Comparison of ENCODE assay signal across 9 mouse cellular contexts in the genomic region with DNA sequence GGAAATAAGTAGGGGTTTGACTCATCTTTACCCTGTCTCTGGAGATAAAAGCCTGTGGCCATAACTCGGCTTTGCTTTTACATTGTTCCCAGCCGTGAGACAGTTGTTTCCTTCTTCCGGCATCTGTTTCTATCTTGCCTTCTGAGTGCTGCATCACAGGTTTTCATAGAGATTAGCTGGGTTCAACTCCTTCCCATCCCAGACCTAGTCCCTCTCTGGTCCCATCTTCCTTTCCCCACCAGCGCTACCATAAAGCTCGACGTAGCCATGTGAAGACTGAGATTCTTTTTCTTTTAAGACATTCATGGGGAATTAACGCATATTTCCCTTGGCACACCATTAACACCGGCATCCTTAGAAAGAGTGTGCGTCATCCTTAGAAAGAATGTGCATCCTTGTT.
DNase-seq lines count a peak whose midpoint lies in the region; ATAC-seq and TF ChIP-seq lines count a peak whose summit lies in the region.
"Had no signal": no experiment of that assay in that cellular context is flagged by ENCODE, and none has a peak within 500 bp of the region (broad histone marks: within the 10 kb centered on the region; RNA-seq: fewer than 3 reads in every experiment).

No protein-coding gene starts in this region.

- DNase-seq in kidney, adult 2 months = no peak
- no peak for DNase-seq in neural tube, embryonic 11.5 days (ENCODE audit: low spot score)
- no peak for DNase-seq in gastrocnemius, adult 8-10 months (ENCODE audit: low spot score in 2 of 2)
- no peak for DNase-seq in spleen, postnatal 4 days (ENCODE audit: low spot score in 2 of 2)
- no peak for DNase-seq in layer of hippocampus, adult 18-20 months (ENCODE audit: low spot score in 2 of 2)

- no peaks in the 10 kb centered on the region for H3K36me3 ChIP-seq in kidney, embryonic 16.5 days (ENCODE audit: insufficient read depth, low read length)
- H3K36me3 ChIP-seq in kidney, adult 2 months (ENCODE audit: control insufficient read depth, insufficient read depth, low read length) = no peaks in the 10 kb centered on the region
- H3K36me3 ChIP-seq in forebrain, embryonic 12.5 days (replicated peaks) = no peaks in the 10 kb centered on the region
- no peaks in the 10 kb centered on the region for H3K36me3 ChIP-seq in limb, embryonic 13.5 days
- no peaks in the 10 kb centered on the region for H3K36me3 ChIP-seq in neural tube, embryonic 11.5 days (ENCODE audit: control insufficient read depth, insufficient read depth, low read length)
- H3K36me3 ChIP-seq: G1E had no signal

- no peaks in the 10 kb centered on the region for H3K9me3 ChIP-seq in kidney, embryonic 16.5 days (ENCODE audit: low read length)
- no peaks in the 10 kb centered on the region for H3K9me3 ChIP-seq in forebrain, embryonic 12.5 days
- no peaks in the 10 kb centered on the region for H3K9me3 ChIP-seq in limb, embryonic 13.5 days
- H3K9me3 ChIP-seq in neural tube, embryonic 11.5 days (ENCODE audit: control insufficient read depth, low read length) = no peaks in the 10 kb centered on the region

- no peak for TF ChIP-seq CTCF in kidney, adult 2 months (conservative IDR thresholded peaks at IDR 0.05; ENCODE audit: insufficient read depth, insufficient read length, low read depth, low read length)

- WGBS in kidney, embryonic 16.5 days = 2% methylated on average over 9 of the region's 9 CpGs
- WGBS in kidney, adult 2 months = 11% methylated on average over 9 of the region's 9 CpGs
- under 1% methylated on average over 9 of the region's 9 CpGs for WGBS in forebrain, embryonic 12.5 days
- 4% methylated on average over 9 of the region's 9 CpGs for WGBS in limb, embryonic 13.5 days
- 4% methylated on average over 9 of the region's 9 CpGs for WGBS in neural tube, embryonic 11.5 days

- peak overlapping the region; percentile 66 for H3K9ac ChIP-seq in kidney, embryonic 16.5 days (replicated peaks; ENCODE audit: low read length)
- no peak overlapping the region for H3K9ac ChIP-seq in forebrain, embryonic 12.5 days
- H3K9ac ChIP-seq in limb, embryonic 13.5 days = no peak overlapping the region
- H3K9ac ChIP-seq in neural tube, embryonic 11.5 days (ENCODE audit: low read length) = no peak overlapping the region

- peak overlapping the region; percentile 54 for H3K4me2 ChIP-seq in kidney, embryonic 16.5 days (replicated peaks; ENCODE audit: low read depth, low read length)
- H3K4me2 ChIP-seq in forebrain, embryonic 12.5 days = peak overlapping the region; percentile 62
- H3K4me2 ChIP-seq in limb, embryonic 13.5 days (replicated peaks) = peak overlapping the region; percentile 82
- peak overlapping the region; percentile 43 for H3K4me2 ChIP-seq in neural tube, embryonic 11.5 days (ENCODE audit: low read depth)

- no peak for ATAC-seq in kidney, embryonic 16.5 days (ENCODE audit: low FRiP score, low TSS enrichment)
- ATAC-seq in forebrain, embryonic 12.5 days (ENCODE audit: low FRiP score) = no peak
- ATAC-seq in limb, embryonic 13.5 days (ENCODE audit: low FRiP score, low read depth) = no peak; the same call in 1 of the 2 replicates
- ATAC-seq in neural tube, embryonic 11.5 days (ENCODE audit: insufficient read depth, low FRiP score, low TSS enrichment) = no peak

- peak overlapping the region; percentile 49 for H3K4me3 ChIP-seq in kidney, embryonic 16.5 days (ENCODE audit: low read length)
- no peak overlapping the region for H3K4me3 ChIP-seq in kidney, adult 2 months (ENCODE audit: insufficient read depth, low read depth, low read length)
- peak overlapping the region; percentile 38; the same call in 1 of the 2 replicates for H3K4me3 ChIP-seq in forebrain, embryonic 12.5 days (replicated peaks)
- peak overlapping the region; percentile 47 for H3K4me3 ChIP-seq in limb, embryonic 13.5 days
- H3K4me3 ChIP-seq in neural tube, embryonic 11.5 days (ENCODE audit: low read depth, low read length) = no peak overlapping the region

- H3K27ac ChIP-seq in kidney, embryonic 16.5 days (ENCODE audit: low read length) = peak overlapping the region; percentile 84
- no peak overlapping the region for H3K27ac ChIP-seq in kidney, adult 2 months (ENCODE audit: insufficient read depth, low read depth, low read length)
- no peak overlapping the region for H3K27ac ChIP-seq in forebrain, embryonic 12.5 days
- H3K27ac ChIP-seq in limb, embryonic 13.5 days = no peak overlapping the region
- H3K27ac ChIP-seq in neural tube, embryonic 11.5 days (ENCODE audit: low read depth, low read length) = no peak overlapping the region

- no peak for TF ChIP-seq POLR2A in kidney, adult 2 months (IDR thresholded peaks at IDR 0.05; ENCODE audit: low read depth, low read length)

- no peaks in the 10 kb centered on the region for H3K27me3 ChIP-seq in kidney, embryonic 16.5 days (ENCODE audit: insufficient read depth, low read length)
- H3K27me3 ChIP-seq in kidney, adult 2 months (replicated peaks; ENCODE audit: control insufficient read depth, insufficient read depth, low read length) = no peaks in the 10 kb centered on the region
- peaks cover 55% of the 10 kb centered on the region for H3K27me3 ChIP-seq in forebrain, embryonic 12.5 days
- peaks cover 25% of the 10 kb centered on the region; the same call in 1 of the 2 replicates for H3K27me3 ChIP-seq in limb, embryonic 13.5 days
- no peaks in the 10 kb centered on the region for H3K27me3 ChIP-seq in neural tube, embryonic 11.5 days (ENCODE audit: control insufficient read depth, insufficient read depth, low read length)

- peaks cover 63% of the 10 kb centered on the region for H3K4me1 ChIP-seq in kidney, embryonic 16.5 days (ENCODE audit: insufficient read depth, low read length)
- H3K4me1 ChIP-seq in kidney, adult 2 months (ENCODE audit: control insufficient read depth, insufficient read depth, low read length) = peaks cover 20% of the 10 kb centered on the region; the same call in 1 of the 2 replicates
- peaks cover 36% of the 10 kb centered on the region for H3K4me1 ChIP-seq in forebrain, embryonic 12.5 days
- peaks cover 56% of the 10 kb centered on the region for H3K4me1 ChIP-seq in limb, embryonic 13.5 days
- peaks cover 9% of the 10 kb centered on the region; the same call in 1 of the 2 replicates for H3K4me1 ChIP-seq in neural tube, embryonic 11.5 days (ENCODE audit: control insufficient read depth, insufficient read depth, low read length)

Comparison
In these comparisons a context has a peak if more than half of its experiments do, and no peak if none do; other contexts are left out.
1. H3K4me3 ChIP-seq: peak in kidney, embryonic 16.5 days (single experiment), forebrain, embryonic 12.5 days (single experiment) and limb, embryonic 13.5 days (single experiment); none in kidney, adult 2 months (single experiment) and neural tube, embryonic 11.5 days (single experiment).
2. Peak in every context shown above with its lines, with median percentiles within 50 percentile points of each other: H3K4me2 ChIP-seq.